Mouse (Mus musculus): ENCODE data around the gene Specc1l.
A peak's percentile ranks its signal among the peaks of the same experiment; 100 is the strongest.
"Not testable (repeated sequence)": the region's sequence is repeated elsewhere in the genome, so short reads cannot be mapped to it uniquely, and the experiment has no call there.

Gene Specc1l

GRCm38 (mm10) chr10:75277501-75277900, 65.6 kb downstream of the Specc1l start:
- peak; percentile 35 for DNase-seq (ENCODE audit: low read depth, low spot score)

GRCm38 (mm10) chr10:75282648-75283047, 70.8 kb downstream of the Specc1l start:
- DNase-seq (ENCODE audit: low read depth, low spot score) = peak; percentile 81

DNA sequence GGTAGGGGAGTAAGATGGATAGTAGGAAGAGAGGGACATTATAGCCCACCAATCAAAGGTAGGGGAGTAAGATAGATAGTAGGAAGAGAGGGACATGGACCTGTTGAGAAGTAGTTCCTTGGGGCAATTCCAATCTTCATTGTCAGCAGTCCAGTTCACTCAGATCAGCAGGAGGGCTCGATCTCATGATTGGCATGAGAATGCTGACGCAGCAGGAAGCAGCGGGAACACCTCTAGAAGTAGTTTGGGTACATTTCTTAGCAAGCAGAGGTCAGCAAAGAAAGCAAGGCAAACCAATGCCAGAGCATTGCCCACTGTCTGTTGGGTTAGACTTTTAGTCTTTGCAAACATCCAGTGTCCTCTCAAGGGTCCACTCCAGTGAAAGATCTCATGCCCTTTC, 71.9 kb downstream of the Specc1l start:
- no peak for DNase-seq (ENCODE audit: low read depth, low spot score)

GRCm38 (mm10) chr10:75288579-75288978, 76.7 kb downstream of the Specc1l start:
- DNase-seq (ENCODE audit: low read depth, low spot score) = no peak

DNA sequence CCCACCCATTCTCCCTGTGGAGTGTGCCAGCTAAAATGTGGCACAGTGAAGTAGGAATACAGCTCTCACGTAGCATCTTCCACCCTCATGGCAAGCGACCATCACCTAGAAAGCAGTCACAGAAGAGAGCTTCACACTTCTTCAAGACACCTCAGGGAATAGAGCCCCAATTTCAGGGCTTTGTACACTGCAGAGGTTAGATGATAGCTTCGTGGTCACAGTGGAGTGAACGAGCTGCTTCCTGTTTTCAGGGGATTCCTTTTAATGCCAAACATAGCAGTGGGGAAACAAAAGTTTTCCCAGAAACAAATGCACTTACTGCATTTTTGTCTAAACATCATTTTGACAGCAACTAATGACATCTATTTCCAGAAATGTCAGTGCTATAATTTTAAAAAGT, 77.5 kb downstream of the Specc1l start:
- peak; percentile 12 for DNase-seq (ENCODE audit: low read depth, low spot score)

GRCm38 (mm10) chr10:75290650-75291049, 78.8 kb downstream of the Specc1l start:
- DNase-seq (ENCODE audit: low read depth, low spot score) = no peak

- no peak for DNase-seq (ENCODE audit: low read depth, low spot score)
These were observed 79.5 kb downstream of the Specc1l start for GRCm38 (mm10) chr10:75291338-75291737.

GRCm38 (mm10) chr10:75292206-75292605, 80.3 kb downstream of the Specc1l start:
- DNase-seq (ENCODE audit: low read depth, low spot score) = not testable (repeated sequence)

GRCm38 (mm10) chr10:75293288-75293687, 81.4 kb downstream of the Specc1l start:
- DNase-seq (ENCODE audit: low read depth, low spot score) = no peak

DNA sequence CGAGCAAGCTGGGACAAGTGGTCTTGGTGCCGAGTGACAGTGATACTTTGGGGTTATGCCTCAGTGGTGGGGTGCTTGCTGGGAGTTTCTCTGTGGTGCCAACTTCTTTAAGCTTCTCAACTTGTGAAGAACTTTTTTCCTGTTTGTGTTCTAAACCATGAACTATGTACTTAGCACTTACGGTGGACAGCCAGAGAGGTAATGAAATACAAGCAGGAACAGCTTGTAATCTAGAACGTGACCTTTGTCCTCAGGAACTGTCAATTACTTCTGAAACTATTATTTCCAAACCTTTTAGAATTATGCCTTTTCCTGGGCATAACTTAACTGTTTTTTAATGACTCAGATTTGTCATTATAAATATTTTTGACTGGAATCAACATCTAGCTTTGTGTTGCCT, 82.5 kb downstream of the Specc1l start:
- DNase-seq (ENCODE audit: low read depth, low spot score) = no peak

GRCm38 (mm10) chr10:75294926-75295325, 83.1 kb downstream of the Specc1l start:
- DNase-seq (ENCODE audit: low read depth, low spot score) = peak; percentile 51

DNA sequence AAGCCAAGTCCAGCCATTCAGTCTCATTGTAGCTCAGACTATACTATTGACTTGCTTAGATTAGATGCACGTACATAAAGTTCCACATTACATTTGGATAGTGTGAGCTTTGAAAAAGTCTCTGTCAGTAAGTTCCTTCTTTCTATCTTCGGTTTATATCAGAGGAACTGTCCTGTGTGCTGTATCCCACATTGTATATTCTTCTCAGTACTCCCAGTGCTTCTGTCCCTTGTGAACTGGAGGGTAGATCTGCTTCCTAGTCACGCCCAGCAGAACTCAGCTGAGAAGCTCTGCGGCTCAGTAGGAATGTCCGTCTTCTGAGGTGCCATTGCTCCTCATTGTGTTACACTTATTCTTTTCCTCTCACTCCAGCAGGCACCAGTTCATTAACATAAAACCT, 86.7 kb downstream of the Specc1l start:
- DNase-seq (ENCODE audit: low read depth, low spot score) = no peak

DNA sequence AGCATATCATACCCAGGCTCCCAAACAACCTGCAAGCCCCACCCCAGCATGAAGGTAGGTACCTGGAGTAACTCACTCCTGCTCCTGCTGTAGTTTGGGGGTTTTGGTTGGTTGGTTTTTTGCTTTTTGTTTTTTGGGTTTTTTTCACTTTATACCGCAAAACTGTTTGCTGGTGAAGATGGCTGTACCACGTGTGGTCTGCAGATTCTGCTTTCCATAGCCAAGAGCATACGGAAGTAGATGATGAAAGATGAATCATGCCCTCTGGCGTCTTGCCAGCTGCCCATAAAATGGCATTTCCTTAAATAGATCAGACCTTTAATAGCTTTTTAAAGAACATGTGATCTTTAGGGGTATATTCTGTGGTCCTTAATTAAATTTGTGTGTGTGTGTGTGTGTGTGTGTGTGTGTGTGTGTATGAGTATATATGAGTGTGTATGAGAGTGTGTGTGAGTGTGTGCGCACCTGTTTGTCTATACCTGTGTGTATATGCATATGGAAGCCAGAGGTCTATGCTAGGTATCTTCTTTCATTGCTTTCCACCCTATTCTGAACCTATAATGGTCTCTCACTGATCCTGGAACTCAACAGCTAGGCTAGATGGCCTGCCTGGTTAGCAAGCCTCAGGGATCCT, 88.0 kb downstream of the Specc1l start:
- peak; percentile 89 for DNase-seq (ENCODE audit: low read depth, low spot score)

- DNase-seq (ENCODE audit: low read depth, low spot score) = peak; percentile 67
These were observed 89.4 kb downstream of the Specc1l start for GRCm38 (mm10) chr10:75301195-75301806.

- peak; percentile 76 for DNase-seq (ENCODE audit: low read depth, low spot score)
These were observed 90.1 kb downstream of the Specc1l start for GRCm38 (mm10) chr10:75301937-75302336.

DNA sequence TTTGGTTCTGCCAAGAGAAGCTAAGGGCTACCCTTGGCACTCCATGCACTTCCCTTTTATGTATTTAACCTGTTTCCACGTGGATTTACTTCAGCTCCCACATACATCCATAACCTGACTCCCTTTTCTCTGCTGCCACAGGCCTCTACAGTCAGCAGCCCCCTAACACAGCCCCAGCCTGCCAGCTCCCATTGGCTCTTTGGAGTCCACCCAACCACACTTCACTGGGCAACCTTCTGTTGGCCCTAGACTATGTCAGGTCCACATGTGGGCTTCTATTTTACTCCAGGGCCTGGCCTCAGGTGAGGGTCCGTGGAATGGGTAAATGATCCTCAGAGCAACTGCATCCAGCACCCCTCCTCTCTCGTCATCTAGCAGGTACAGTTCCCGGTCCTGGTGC, 90.7 kb downstream of the Specc1l start:
- DNase-seq (ENCODE audit: low read depth, low spot score) = peak; percentile 17

GRCm38 (mm10) chr10:75303324-75304048, 91.6 kb downstream of the Specc1l start:
- DNase-seq (ENCODE audit: low read depth, low spot score) = peak; percentile 86

DNA sequence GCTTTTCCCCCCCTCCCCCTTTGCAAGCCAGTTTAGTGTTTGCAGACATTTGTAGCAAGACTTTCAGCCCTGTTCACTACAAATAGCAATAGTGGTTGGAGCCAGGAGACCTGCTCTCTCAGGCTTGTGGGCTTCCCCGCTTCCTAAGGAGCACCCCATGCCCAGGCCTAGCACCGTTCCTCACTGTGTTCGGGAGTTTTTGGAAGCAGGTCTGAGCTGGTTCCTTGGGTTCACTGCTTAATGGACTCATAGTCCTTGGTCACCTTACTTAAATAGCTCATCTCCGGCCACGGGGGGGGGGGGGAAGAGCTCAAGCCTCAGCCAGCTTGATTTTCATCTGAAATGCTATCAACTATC, 92.2 kb downstream of the Specc1l start:
- DNase-seq (ENCODE audit: low read depth, low spot score) = no peak

DNA sequence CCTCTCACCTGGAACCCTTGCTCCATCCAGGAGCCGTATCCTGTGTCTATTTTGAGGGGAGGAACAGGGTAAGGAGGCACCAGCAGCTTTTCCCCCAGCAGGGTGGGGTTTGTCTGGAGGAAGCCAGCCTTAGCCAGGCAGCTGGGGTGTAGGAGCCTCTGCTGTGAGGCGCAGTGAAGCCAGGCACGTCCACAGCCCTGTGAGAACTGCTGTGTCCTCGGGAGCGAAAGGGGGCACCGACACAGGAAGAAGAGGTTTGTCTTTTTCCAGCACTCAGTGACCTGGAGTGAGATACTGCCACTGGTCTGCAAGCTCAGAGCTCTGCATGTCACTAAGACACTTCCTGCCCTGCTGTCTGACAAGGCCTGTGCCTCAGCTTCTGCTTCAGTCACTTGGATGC, 92.5 kb downstream of the Specc1l start:
- peak; percentile 37 for DNase-seq (ENCODE audit: low read depth, low spot score)

DNA sequence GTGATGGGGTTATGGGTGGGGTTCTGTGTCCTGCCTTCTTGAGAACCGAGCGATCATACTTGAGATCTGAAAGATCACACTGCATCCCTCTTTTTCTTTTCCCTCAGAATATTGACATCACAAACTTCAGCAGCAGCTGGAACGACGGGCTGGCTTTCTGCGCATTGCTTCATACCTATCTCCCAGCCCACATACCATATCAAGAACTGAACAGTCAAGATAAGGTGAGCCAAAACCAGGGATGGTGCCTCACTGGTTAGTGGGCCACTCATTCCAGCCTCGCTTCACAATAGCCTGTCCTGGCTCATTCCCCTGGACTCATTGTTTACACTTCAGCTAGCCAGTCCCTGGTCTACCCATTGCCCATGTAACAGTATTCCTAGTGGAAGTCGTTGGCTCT, 95.3 kb downstream of the Specc1l start:
- no peak for DNase-seq (ENCODE audit: low read depth, low spot score)

- DNase-seq (ENCODE audit: low read depth, low spot score) = no peak
These were observed 100.5 kb downstream of the Specc1l start for GRCm38 (mm10) chr10:75312361-75312760.

DNA sequence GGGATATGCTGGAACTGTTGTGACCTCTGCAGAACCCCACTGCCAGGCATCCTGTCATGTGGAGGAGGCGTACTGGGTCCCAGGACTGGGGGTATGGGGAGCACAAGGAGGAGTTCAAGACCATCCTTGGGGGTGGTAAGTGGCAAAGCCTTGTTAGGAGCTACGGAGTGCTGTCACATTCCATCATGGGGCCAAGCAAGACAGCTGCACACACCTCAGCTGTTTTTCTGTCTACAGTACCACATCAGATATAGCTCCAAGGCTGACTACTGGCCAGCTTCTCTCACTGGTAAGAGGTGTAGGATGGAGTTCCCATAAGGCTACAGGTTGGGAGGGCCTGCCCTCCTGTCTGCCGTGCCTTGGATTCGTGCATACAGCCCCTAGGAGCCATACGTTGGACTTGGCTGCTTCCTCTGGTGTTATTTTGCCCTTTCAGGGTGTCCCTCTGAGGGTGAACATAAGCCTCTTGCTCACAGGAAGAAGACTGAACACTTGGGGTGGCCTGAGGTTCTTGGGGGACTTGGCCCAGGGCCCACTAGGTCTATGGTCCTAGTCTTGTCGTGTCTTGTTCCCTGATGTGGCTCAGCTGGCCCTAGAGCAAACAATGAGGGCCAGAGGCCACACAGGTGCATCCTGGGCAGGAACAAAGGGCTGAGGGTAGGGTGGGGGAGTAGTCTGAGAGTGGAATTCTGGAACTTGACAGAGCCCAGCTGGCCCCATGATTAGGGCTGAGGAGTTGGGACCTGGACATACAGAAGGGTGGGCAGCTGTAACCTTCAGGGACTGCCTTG, 102.5 kb downstream of the Specc1l start:
- DNase-seq (ENCODE audit: low read depth, low spot score) = no peak

Data from CD4-positive helper T cell, adult 2 months (primary cell).